Mouse (Mus musculus) hindbrain, postnatal 0 days (tissue): ENCODE data around the gene Adam1a. TPM values are rescaled to one million over a fixed set of nuclear protein-coding genes. Genes with fewer than 3 reads are reported as not detected.

Experiments used
- ATAC-seq: fragments of 200-750 bp; cut with Nextera tagmentation; 2 replicates; pipeline ENCODE4 v1.8.0; 2017; ENCODE audit warnings: mild to moderate bottlenecking, moderate TSS enrichment, moderate library complexity
- DNase-seq: peaks from one replicate; pipeline ENCODE4 v3.0.0-alpha.2; 2015; ENCODE audit warnings: low spot score
- H3K27ac ChIP-seq: fragments of 300-500 bp; sonication (generic); 2 replicates; pipeline ENCODE4 v1.5.1; 2014; ENCODE audit warnings: mild to moderate bottlenecking
- H3K27me3 ChIP-seq: fragments of 300-500 bp; sonication (generic); 2 replicates; pipeline ENCODE4 v1.6.1; 2014; ENCODE audit warnings: low read length, mixed read lengths; ENCODE audit not compliant: insufficient read depth
- H3K36me3 ChIP-seq: fragments of 300-500 bp; sonication (generic); 2 replicates; pipeline ENCODE4 v1.6.1; 2014; ENCODE audit warnings: low read length, mixed read lengths; ENCODE audit not compliant: insufficient read depth
- H3K4me1 ChIP-seq: fragments of 300-500 bp; sonication (generic); 2 replicates; pipeline ENCODE4 v1.6.1; 2014; ENCODE audit warnings: antibody characterized with exemption, low read length, mixed read lengths; ENCODE audit not compliant: insufficient read depth
- H3K4me2 ChIP-seq: fragments of 300-500 bp; sonication (generic); 2 replicates; pipeline ENCODE4 v1.6.1; 2014; ENCODE audit warnings: low read depth, mild to moderate bottlenecking, low read length, moderate library complexity, mixed read lengths
- H3K4me3 ChIP-seq: fragments of 300-500 bp; sonication (generic); 2 replicates; pipeline ENCODE4 v1.5.1; 2014; ENCODE audit warnings: low read length
- H3K9ac ChIP-seq: fragments of 300-500 bp; sonication (generic); replicated peaks from 2 replicates; pipeline ENCODE4 v1.6.1; 2014; ENCODE audit warnings: mild to moderate bottlenecking, low read length, moderate library complexity, mixed read lengths
- H3K9me3 ChIP-seq: fragments of 300-500 bp; sonication (generic); 2 replicates; pipeline ENCODE4 v1.6.1; 2016; ENCODE audit warnings: low read length, mixed read lengths
- CTCF ChIP-seq: IDR thresholded peaks from 2 replicates; pipeline ENCODE4 v1.5.1; 2016; ENCODE audit warnings: antibody characterized with exemption, control low read depth, low read depth
- WGBS: fragments of 180-500 bp; shearing (Covaris S2); extraction: QIAGEN DNeasy Blood & Tissue Kit; methylation state at CpG from one replicate; pipeline ENCODE4 v1.1.7; 2014; 5-methylcytosine and 5-hydroxymethylcytosine counted together
- polyA plus RNA-seq: library from polyadenylated mRNA; unstranded; fragments of >200 nt; fragmentation: Nextera tagmentation; extraction: Ambion mirVana; gene quantifications from 2 replicates; pipeline ENCODE4 v1.2.1, GENCODE M21; 2015
- total RNA-seq: library from RNA; depleted of rRNA; stranded (reverse); fragments of >200 nt; gene quantifications from 2 replicates; pipeline ENCODE4 v1.2.3, GENCODE M21; 2014; rRNA removed

Adam1a gene
- total and polyA plus RNA-seq, 2 experiments from 2014 or later = 1.3 to 14.4 TPM

GRCm38 (mm10) chr5:121469566-121469965 lies 75.7 kb downstream of the Adam1a start:
- no peak overlapping the region for H3K4me3 ChIP-seq
- H3K4me1 ChIP-seq = no peaks in the 10 kb centered on the region
- H3K27ac ChIP-seq = no peak overlapping the region
- no peaks in the 10 kb centered on the region for H3K27me3 ChIP-seq
- no peaks in the 10 kb centered on the region for H3K36me3 ChIP-seq
- ATAC-seq (no peak), DNase-seq (no peak)
- no peak for TF ChIP-seq CTCF
- H3K4me2 ChIP-seq = no peak overlapping the region
- no peak overlapping the region for H3K9ac ChIP-seq
- WGBS = 57% methylated on average over 3 of the region's 3 CpGs
- H3K9me3 ChIP-seq = no peaks in the 10 kb centered on the region

Other genes with a start within 250 kb of the Adam1a start
- gene Trafd1, start 159.8 kb downstream of the Adam1a start, total RNA-seq = 81.9 and 94.4 TPM in 2 replicates
- gene Trafd1, start 159.8 kb downstream of the Adam1a start, polyA plus RNA-seq = 107 and 108 TPM in 2 replicates
- 32.9 and 33.9 TPM in 2 replicates for gene Naa25, start 147.5 kb downstream of the Adam1a start, total RNA-seq
- 37.5 and 38.3 TPM in 2 replicates for gene Naa25, start 147.5 kb downstream of the Adam1a start, polyA plus RNA-seq
- gene Tmem116, start 93.6 kb downstream of the Adam1a start, total RNA-seq = 0.72 and 7.6 TPM in 2 replicates
- gene Tmem116, start 93.6 kb downstream of the Adam1a start, polyA plus RNA-seq = 2.3 and 2.6 TPM in 2 replicates
- gene Erp29, start 93.0 kb downstream of the Adam1a start, total RNA-seq = 37.1 and 55.9 TPM in 2 replicates
- gene Erp29, start 93.0 kb downstream of the Adam1a start, polyA plus RNA-seq = 192 and 196 TPM in 2 replicates
- not detected in 2 replicates for gene Adam1b, start 42.0 kb downstream of the Adam1a start, total RNA-seq
- gene Adam1b, start 42.0 kb downstream of the Adam1a start, polyA plus RNA-seq = not detected in 2 replicates
- not detected in 2 replicates for gene Gm42878, start within 50 bp of the Adam1a start, total RNA-seq
- gene Gm42878, start within 50 bp of the Adam1a start, polyA plus RNA-seq = not detected in 2 replicates
- 51.0 and 57.6 TPM in 2 replicates for gene Mapkapk5, start 423 bp upstream of the Adam1a start, total RNA-seq
- 43.1 and 46.1 TPM in 2 replicates for gene Mapkapk5, start 423 bp upstream of the Adam1a start, polyA plus RNA-seq
- gene Aldh2, start 48.3 kb upstream of the Adam1a start, total RNA-seq = 87.7 and 106 TPM in 2 replicates
- gene Aldh2, start 48.3 kb upstream of the Adam1a start, polyA plus RNA-seq = 150 and 157 TPM in 2 replicates
- gene Acad12, start 73.5 kb upstream of the Adam1a start, total RNA-seq = 1.7 and 3.7 TPM in 2 replicates
- gene Acad12, start 73.5 kb upstream of the Adam1a start, polyA plus RNA-seq = 1.6 and 2.2 TPM in 2 replicates
- 0.72 and 5.1 TPM in 2 replicates for gene Acad10, start 115.0 kb upstream of the Adam1a start, total RNA-seq
- gene Acad10, start 115.0 kb upstream of the Adam1a start, polyA plus RNA-seq = 1.2 and 1.4 TPM in 2 replicates
- gene Brap, start 115.1 kb upstream of the Adam1a start, total RNA-seq = 41.2 and 41.7 TPM in 2 replicates
- gene Brap, start 115.1 kb upstream of the Adam1a start, polyA plus RNA-seq = 43.5 and 44.0 TPM in 2 replicates
- gene Atxn2, start 165.9 kb upstream of the Adam1a start, total RNA-seq = 86.8 and 118 TPM in 2 replicates
- 83.5 and 85.9 TPM in 2 replicates for gene Atxn2, start 165.9 kb upstream of the Adam1a start, polyA plus RNA-seq